ENCODE assay signal across 9 mouse cellular contexts in genomic region chr7:101817861-101818401, GRCm38 (mm10). TPM values are rescaled to one million over a fixed set of nuclear protein-coding genes. Genes with fewer than 3 reads are reported as not detected.
DNase-seq lines count a peak whose midpoint lies in the region; ATAC-seq and TF ChIP-seq lines count a peak whose summit lies in the region.
"Had no signal": no experiment of that assay in that cellular context is flagged by ENCODE, and none has a peak within 500 bp of the region (broad histone marks: within the 10 kb centered on the region; RNA-seq: fewer than 3 reads in every experiment).

Gene Phox2a, plus strand, starts transcription at chr7:101818313.

- H3K27me3 ChIP-seq in testis, adult 2 months (ENCODE audit: control insufficient read depth, insufficient read depth, low read length), result peaks cover 6% of the 10 kb centered on the region
- peaks cover 73% of the 10 kb centered on the region for H3K27me3 ChIP-seq in forebrain, embryonic 13.5 days
- peaks cover 75% of the 10 kb centered on the region for H3K27me3 ChIP-seq in liver, embryonic 13.5 days
- peaks cover 20% of the 10 kb centered on the region for H3K27me3 ChIP-seq in stomach, postnatal 0 days (ENCODE audit: control insufficient read depth, insufficient read depth, low read length)

- TF ChIP-seq EP300 in stomach, postnatal 0 days (optimal IDR thresholded peaks at IDR 0.05), result no peak

- no peak within 1 kb of the TSS; the same call in 1 of the 2 replicates for H3K9ac ChIP-seq in forebrain, embryonic 13.5 days
- no peak within 1 kb of the TSS for H3K9ac ChIP-seq in liver, embryonic 13.5 days
- no peak within 1 kb of the TSS for H3K9ac ChIP-seq in stomach, postnatal 0 days (ENCODE audit: low read length)

- ATAC-seq in forebrain, embryonic 13.5 days, result no peak
- no peak for ATAC-seq in liver, embryonic 13.5 days (ENCODE audit: low read depth)
- 0 out of 2 replicates have a peak, but pooled peaks have one; percentile 6 for ATAC-seq in stomach, postnatal 0 days (ENCODE audit: low FRiP score, low TSS enrichment)

- DNase-seq in testis, postnatal 10 days (ENCODE audit: low spot score), result no peak
- no peak for DNase-seq in liver, embryonic 13.5 days
- DNase-seq in stomach, postnatal 0 days (ENCODE audit: low spot score), result no peak
- no peak for DNase-seq in gastrocnemius, postnatal 10 days
- DNase-seq in urinary bladder, postnatal 4 days (ENCODE audit: low spot score in 2 of 2), result no peak
- no peak for DNase-seq in lung, postnatal 25 days (ENCODE audit: low spot score)

- peak within 1 kb of the TSS; percentile 38 for H3K4me3 ChIP-seq in testis, adult 2 months (ENCODE audit: control insufficient read depth, low read depth, low read length)
- H3K4me3 ChIP-seq in forebrain, embryonic 13.5 days, result peak within 1 kb of the TSS; percentile 30
- peak within 1 kb of the TSS; percentile 12 for H3K4me3 ChIP-seq in liver, embryonic 13.5 days (replicated peaks)
- H3K4me3 ChIP-seq in stomach, postnatal 0 days (ENCODE audit: low read depth, low read length), result peak within 1 kb of the TSS; percentile 29

- H3K4me2 ChIP-seq in forebrain, embryonic 13.5 days, result peak within 1 kb of the TSS; percentile 54
- peak within 1 kb of the TSS; percentile 36 for H3K4me2 ChIP-seq in liver, embryonic 13.5 days
- H3K4me2 ChIP-seq in stomach, postnatal 0 days (replicated peaks; ENCODE audit: low read depth), result peak within 1 kb of the TSS; percentile 46

- H3K36me3 ChIP-seq in testis, adult 2 months (ENCODE audit: control insufficient read depth, insufficient read depth, low read length), result no peaks in the 10 kb centered on the region
- H3K36me3 ChIP-seq in forebrain, embryonic 13.5 days (ENCODE audit: poor library complexity, severe bottlenecking), result no peaks in the 10 kb centered on the region
- H3K36me3 ChIP-seq in liver, embryonic 13.5 days, result no peaks in the 10 kb centered on the region
- no peaks in the 10 kb centered on the region for H3K36me3 ChIP-seq in stomach, postnatal 0 days (ENCODE audit: control insufficient read depth, insufficient read depth, low read length)

- peaks cover 6% of the 10 kb centered on the region; the same call in 1 of the 2 replicates for H3K9me3 ChIP-seq in forebrain, embryonic 13.5 days (replicated peaks)
- H3K9me3 ChIP-seq in liver, embryonic 13.5 days (replicated peaks), result no peaks in the 10 kb centered on the region
- H3K9me3 ChIP-seq in stomach, postnatal 0 days (ENCODE audit: control insufficient read depth, low read length), result no peaks in the 10 kb centered on the region

- H3K4me1 ChIP-seq in testis, adult 2 months (ENCODE audit: control insufficient read depth, insufficient read depth, low read length), result peaks cover 37% of the 10 kb centered on the region
- peaks cover 30% of the 10 kb centered on the region for H3K4me1 ChIP-seq in forebrain, embryonic 13.5 days
- peaks cover 19% of the 10 kb centered on the region; the same call in 1 of the 2 replicates for H3K4me1 ChIP-seq in liver, embryonic 13.5 days (replicated peaks)
- peaks cover 11% of the 10 kb centered on the region; the same call in 1 of the 2 replicates for H3K4me1 ChIP-seq in stomach, postnatal 0 days (replicated peaks; ENCODE audit: control insufficient read depth, insufficient read depth)

- no peak for TF ChIP-seq CTCF in testis, adult 2 months (IDR thresholded peaks at IDR 0.05; ENCODE audit: control insufficient read depth, insufficient read depth, insufficient replicate concordance, low read depth, low read length)
- TF ChIP-seq CTCF in stomach, postnatal 0 days (IDR thresholded peaks at IDR 0.05; ENCODE audit: low read depth), result no peak

- under 1% methylated on average over 25 of the region's 45 CpGs for WGBS in forebrain, embryonic 13.5 days
- 3% methylated on average over 45 of the region's 45 CpGs for WGBS in liver, embryonic 13.5 days (ENCODE audit: insufficient replicate concordance)
- 1% methylated on average over 32 of the region's 45 CpGs for WGBS in stomach, postnatal 0 days

- no peak for TF ChIP-seq POLR2A in testis, adult 2 months (IDR thresholded peaks at IDR 0.05; ENCODE audit: control insufficient read depth, low read depth, low read length)

- no peak within 1 kb of the TSS for H3K27ac ChIP-seq in testis, adult 2 months (ENCODE audit: control insufficient read depth, insufficient read depth, low read depth, low read length)
- H3K27ac ChIP-seq in forebrain, embryonic 13.5 days, result no peak within 1 kb of the TSS
- H3K27ac ChIP-seq in liver, embryonic 13.5 days, result no peak within 1 kb of the TSS
- H3K27ac ChIP-seq in stomach, postnatal 0 days (replicated peaks), result no peak within 1 kb of the TSS

RNA-seq across cellular contexts. Expression of gene Phox2a, which starts in this region (rescaled TPM):
- polyA plus RNA-seq in testis, adult 2 months (2012; rRNA removed), result 0.14 and 0.16 TPM in 2 replicates
- 0.10 TPM in 1 of 2 replicates, not detected in the other for polyA plus RNA-seq in forebrain, embryonic 13.5 days (2015; fragmentation: Nextera tagmentation; extraction: Ambion mirVana)
- polyA plus RNA-seq in liver, embryonic 13.5 days (2015; fragmentation: Nextera tagmentation; extraction: Ambion mirVana), result not detected in 2 replicates
- 3.7 and 4.4 TPM in 2 replicates for polyA plus RNA-seq in stomach, postnatal 0 days (2015; fragmentation: Nextera tagmentation; extraction: Ambion mirVana)
- under 1 TPM in 1 of 2 experiments, not detected in 1; 0.14 TPM for total RNA-seq in gastrocnemius, postnatal 10 days (2021)
- total RNA-seq: hematopoietic stem cell, adult 5-6 weeks had no signal
